Mouse (Mus musculus) midbrain, embryonic 12.5 days (tissue): Measurements from ENCODE around the gene C1qtnf2. TPM values are rescaled to one million over a fixed set of nuclear protein-coding genes. Genes with fewer than 3 reads are reported as not detected.

Experiments
- polyA plus RNA-seq: library from polyadenylated mRNA; unstranded; fragments of >200 nt; fragmentation: Nextera tagmentation; extraction: Ambion mirVana; gene quantifications from 2 replicates; pipeline ENCODE4 v1.2.1, GENCODE M21; 2016

Gene C1qtnf2
- polyA plus RNA-seq, 1 experiment from 2014 or later, result 4.5 TPM

Other genes with a start within 250 kb of the C1qtnf2 start
- gene Pttg1, start 48.0 kb upstream of the C1qtnf2 start, polyA plus RNA-seq, result 73.3 and 76.1 TPM in 2 replicates
- gene Slu7, start 40.5 kb upstream of the C1qtnf2 start, polyA plus RNA-seq, result 66.7 and 73.5 TPM in 2 replicates
- gene Ccnjl, start 54.5 kb downstream of the C1qtnf2 start, polyA plus RNA-seq, result 32.4 and 32.6 TPM in 2 replicates
- gene 4933415A04Rik, start 112.8 kb downstream of the C1qtnf2 start, polyA plus RNA-seq, result 8.4 and 9.3 TPM in 2 replicates
- gene Fabp6, start 127.3 kb downstream of the C1qtnf2 start, polyA plus RNA-seq, result not detected in 2 replicates
- 50.9 and 60.7 TPM in 2 replicates for gene Pwwp2a, start 207.7 kb downstream of the C1qtnf2 start, polyA plus RNA-seq